Mouse (Mus musculus) liver, embryonic 14.5 days (tissue): ENCODE results near the gene Rbm24.

Experiments
- CTCF ChIP-seq: IDR thresholded peaks from 2 replicates; pipeline ENCODE4 v1.5.1; 2016; ENCODE audit warnings: antibody characterized with exemption, low read depth, control low read depth
- EP300 ChIP-seq: IDR thresholded peaks from 2 replicates; pipeline ENCODE4 v1.6.1; 2016; ENCODE audit warnings: antibody characterized with exemption, low read depth

DNA sequence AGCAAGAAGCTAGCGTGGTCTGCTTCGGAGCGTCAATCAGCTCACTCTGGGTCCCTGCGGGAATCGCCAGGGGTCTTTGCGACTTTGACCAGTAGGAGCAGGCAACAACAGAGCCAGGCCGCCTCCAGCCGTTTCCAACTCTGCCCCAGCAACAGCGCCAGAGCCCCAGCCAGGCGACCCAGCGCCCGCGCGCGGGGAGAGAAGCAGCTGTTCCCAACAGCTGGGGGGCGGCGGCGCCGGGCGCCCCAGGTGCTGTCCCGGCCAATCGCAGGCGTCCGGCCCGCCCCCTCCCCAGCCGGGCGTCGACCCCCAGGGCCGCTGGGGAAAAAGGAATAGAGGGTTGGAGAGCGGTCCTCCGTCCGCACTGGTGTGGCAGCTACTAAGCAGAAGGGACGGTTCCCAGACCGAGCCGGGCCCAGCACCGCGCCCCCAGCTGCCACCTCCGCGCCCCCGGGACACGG, at the start of gene Rbm24:
- TF ChIP-seq CTCF (no peak), EP300 (no peak)
